Mouse (Mus musculus) forebrain, embryonic 10.5 days (tissue): ENCODE results near the gene Ano8. TPM values are rescaled to one million over a fixed set of nuclear protein-coding genes. Genes with fewer than 3 reads are reported as not detected.
"Not testable (repeated sequence)": the region's sequence is repeated elsewhere in the genome, so short reads cannot be mapped to it uniquely, and the experiment has no call there.

Experiments
- DNase-seq: peaks from one replicate; pipeline ENCODE4 v3.0.0-alpha.2; 2017; ENCODE audit warnings: low spot score; ENCODE audit errors: extremely low spot score
- H3K27ac ChIP-seq: fragments of 300-500 bp; sonication (generic); 2 replicates; pipeline ENCODE4 v1.5.1; 2016; ENCODE audit warnings: mild to moderate bottlenecking
- H3K27me3 ChIP-seq: fragments of 300-500 bp; sonication (generic); 2 replicates; pipeline ENCODE4 v1.6.1; 2016; ENCODE audit warnings: mild to moderate bottlenecking; ENCODE audit not compliant: poor library complexity, severe bottlenecking
- H3K36me3 ChIP-seq: fragments of 300-500 bp; sonication (generic); replicated peaks from 2 replicates; pipeline ENCODE4 v1.6.1; 2016; ENCODE audit warnings: mild to moderate bottlenecking, moderate library complexity
- H3K4me1 ChIP-seq: fragments of 300-500 bp; sonication (generic); 2 replicates; pipeline ENCODE4 v1.6.1; 2016
- H3K4me3 ChIP-seq: fragments of 300-500 bp; sonication (generic); 2 replicates; pipeline ENCODE4 v1.5.1; 2016; ENCODE audit warnings: mild to moderate bottlenecking, moderate library complexity
- H3K9me3 ChIP-seq: fragments of 300-500 bp; sonication (generic); 2 replicates; pipeline ENCODE4 v1.6.1; 2016; ENCODE audit warnings: mild to moderate bottlenecking, moderate library complexity
- WGBS: fragments of 180-500 bp; shearing (Covaris S2); methylation state at CpG from one replicate; pipeline ENCODE4 v1.1.7; 2016; 5-methylcytosine and 5-hydroxymethylcytosine counted together
- polyA plus RNA-seq: library from polyadenylated mRNA; unstranded; fragments of >200 nt; fragmentation: Nextera tagmentation; extraction: Ambion mirVana; gene quantifications from 2 replicates; pipeline ENCODE4 v1.2.1, GENCODE M21; 2016

The Ano8 gene
- polyA plus RNA-seq, 1 experiment from 2014 or later = 1.8 TPM

- DNase-seq = no peak
- WGBS = 75% methylated on average over 4 of the region's 4 CpGs
- no peak overlapping the region for H3K4me3 ChIP-seq
- no peaks in the 10 kb centered on the region for H3K4me1 ChIP-seq
- peaks cover 2% of the 10 kb centered on the region for H3K36me3 ChIP-seq
- H3K27ac ChIP-seq = no peak overlapping the region
- H3K27me3 ChIP-seq = peaks cover 12% of the 10 kb centered on the region; the same call in 1 of the 2 replicates
- H3K9me3 ChIP-seq = no peaks in the 10 kb centered on the region
Observed at GRCm38 (mm10) chr8:71451337-71451736, 34.4 kb downstream of the Ano8 start.

- H3K4me1 ChIP-seq = no peaks in the 10 kb centered on the region
- H3K27ac ChIP-seq = no peak overlapping the region
- no peak for DNase-seq
- no peaks in the 10 kb centered on the region for H3K36me3 ChIP-seq
- H3K9me3 ChIP-seq = no peaks in the 10 kb centered on the region
- WGBS = 88% methylated on average over 7 of the region's 7 CpGs
- H3K4me3 ChIP-seq = no peak overlapping the region
- H3K27me3 ChIP-seq = peaks cover 20% of the 10 kb centered on the region
Observed at GRCm38 (mm10) chr8:71445096-71445495, 40.7 kb downstream of the Ano8 start.

GRCm38 (mm10) chr8:71441404-71441803 is 44.4 kb downstream of the Ano8 start:
- no peak for DNase-seq
- WGBS = under 1% methylated on average over 7 of the region's 7 CpGs

GRCm38 (mm10) chr8:71437041-71437440 is 48.7 kb downstream of the Ano8 start:
- 48% methylated on average over 3 of the region's 3 CpGs for WGBS
- Histone ChIP-seq H3K4me1 (no peaks in the 10 kb centered on the region), H3K36me3 (no peaks in the 10 kb centered on the region), H3K27ac (no peak overlapping the region), H3K27me3 (peaks cover 3% of the 10 kb centered on the region; the same call in 1 of the 2 replicates), H3K4me3 (no peak overlapping the region), H3K9me3 (peaks cover 3% of the 10 kb centered on the region; the same call in 1 of the 2 replicates)
- no peak for DNase-seq

More at GRCm38 (mm10) chr8:71441404-71441803, 44.4 kb downstream of the Ano8 start:
- no peak overlapping the region for H3K27ac ChIP-seq
- no peak overlapping the region for H3K4me3 ChIP-seq
- peaks cover 20% of the 10 kb centered on the region for H3K27me3 ChIP-seq
- H3K9me3 ChIP-seq = no peaks in the 10 kb centered on the region
- H3K36me3 ChIP-seq = no peaks in the 10 kb centered on the region
- no peaks in the 10 kb centered on the region for H3K4me1 ChIP-seq

- H3K27ac ChIP-seq, H3K4me3 ChIP-seq, H3K36me3 ChIP-seq, H3K4me1 ChIP-seq, H3K27me3 ChIP-seq, H3K9me3 ChIP-seq, DNase-seq: not testable (repeated sequence)
- WGBS = 85% methylated on average over 1 of the region's 1 CpGs
Observed at GRCm38 (mm10) chr8:71432935-71433334, 52.8 kb downstream of the Ano8 start.

Other genes starting within 250 kb of the Ano8 start
- 26.0 and 28.0 TPM in 2 replicates for gene Myo9b, start 213.2 kb downstream of the Ano8 start, polyA plus RNA-seq
- gene Haus8, start 213.0 kb downstream of the Ano8 start, polyA plus RNA-seq = 61.3 and 65.8 TPM in 2 replicates
- gene Use1, start 119.1 kb downstream of the Ano8 start, polyA plus RNA-seq = 81.4 and 82.7 TPM in 2 replicates
- 3.5 and 4.0 TPM in 2 replicates for gene Ocel1, start 114.7 kb downstream of the Ano8 start, polyA plus RNA-seq
- 47.8 and 49.0 TPM in 2 replicates for gene Nr2f6, start 104.0 kb downstream of the Ano8 start, polyA plus RNA-seq
- 5.8 and 5.9 TPM in 2 replicates for gene Ushbp1, start 90.2 kb downstream of the Ano8 start, polyA plus RNA-seq
- 106 and 108 TPM in 2 replicates for gene Babam1, start 89.1 kb downstream of the Ano8 start, polyA plus RNA-seq
- gene Ankle1, start 80.0 kb downstream of the Ano8 start, polyA plus RNA-seq = 47.3 and 51.2 TPM in 2 replicates
- gene Abhd8, start 22.3 kb downstream of the Ano8 start, polyA plus RNA-seq = 67.6 and 68.2 TPM in 2 replicates
- 218 and 226 TPM in 2 replicates for gene Mrpl34, start 21.0 kb downstream of the Ano8 start, polyA plus RNA-seq
- 116 and 122 TPM in 2 replicates for gene Dda1, start 16.8 kb downstream of the Ano8 start, polyA plus RNA-seq
- gene Gtpbp3, start 2.1 kb upstream of the Ano8 start, polyA plus RNA-seq = 21.3 and 22.3 TPM in 2 replicates
- 43.3 and 47.5 TPM in 2 replicates for gene Plvap, start 25.8 kb upstream of the Ano8 start, polyA plus RNA-seq
- 0.47 TPM in 1 of 2 replicates, not detected in the other for gene Ccdc194, start 39.7 kb upstream of the Ano8 start, polyA plus RNA-seq
- gene Bst2, start 51.5 kb upstream of the Ano8 start, polyA plus RNA-seq = 6.7 and 7.4 TPM in 2 replicates
- gene Mvb12a, start 57.0 kb upstream of the Ano8 start, polyA plus RNA-seq = 65.9 and 66.0 TPM in 2 replicates
- gene Tmem221, start 72.9 kb upstream of the Ano8 start, polyA plus RNA-seq = 0.17 and 0.28 TPM in 2 replicates
- gene Nxnl1, start 80.6 kb upstream of the Ano8 start, polyA plus RNA-seq = 0.09 TPM in 1 of 2 replicates, not detected in the other
- 20.2 and 21.9 TPM in 2 replicates for gene Slc27a1, start 82.9 kb upstream of the Ano8 start, polyA plus RNA-seq
- 262 and 266 TPM in 2 replicates for gene Pgls, start 106.2 kb upstream of the Ano8 start, polyA plus RNA-seq
- gene Fam129c, start 111.7 kb upstream of the Ano8 start, polyA plus RNA-seq = 4.1 and 5.1 TPM in 2 replicates
- 44.2 and 47.4 TPM in 2 replicates for gene Colgalt1, start 125.0 kb upstream of the Ano8 start, polyA plus RNA-seq
- gene Unc13a, start 185.8 kb upstream of the Ano8 start, polyA plus RNA-seq = 2.9 and 3.3 TPM in 2 replicates
- 2.5 and 3.0 TPM in 2 replicates for gene Jak3, start 190.3 kb upstream of the Ano8 start, polyA plus RNA-seq
- 0.26 TPM in 1 of 2 replicates, not detected in the other for gene Insl3, start 203.3 kb upstream of the Ano8 start, polyA plus RNA-seq
- 0.41 and 0.69 TPM in 2 replicates for gene B3gnt3, start 215.8 kb upstream of the Ano8 start, polyA plus RNA-seq
- 12.6 and 13.2 TPM in 2 replicates for gene Fcho1, start 239.8 kb upstream of the Ano8 start, polyA plus RNA-seq